Mouse (Mus musculus) mesoderm, embryonic 11.5 days (tissue): ENCODE measurements at regions not wholly inside any gene's neighbourhood (a gene's known extent, or its start where the extent isn't known, plus 50 kb on each side); places are given as distances from the start of the nearest gene placed in this dataset.

ENCODE experiments used
- DNase-seq: peaks from one replicate; pipeline ENCODE4 v3.0.0-alpha.2; 2012; ENCODE audit warnings: low read depth, low spot score

- no peak for DNase-seq
Measured at GRCm38 (mm10) chr1:45575131-45575530, 72.0 kb upstream of the Col5a2 start.

- DNase-seq: peak; percentile 37
Measured at GRCm38 (mm10) chr1:45580466-45580865, 77.4 kb upstream of the Col5a2 start.

GRCm38 (mm10) chr1:45587351-45588025, 84.4 kb upstream of the Col5a2 start:
- no peak for DNase-seq

- no peak for DNase-seq
Measured at GRCm38 (mm10) chr1:45597316-45597715, 94.2 kb upstream of the Col5a2 start.

- DNase-seq: no peak
Measured at GRCm38 (mm10) chr1:45599421-45599820, 96.3 kb upstream of the Col5a2 start.

- DNase-seq: no peak
Measured at GRCm38 (mm10) chr1:45600011-45600410, 96.9 kb upstream of the Col5a2 start.

- no peak for DNase-seq
Measured at GRCm38 (mm10) chr1:45605571-45605970, 102.5 kb upstream of the Col5a2 start.

- DNase-seq: no peak
Measured at GRCm38 (mm10) chr1:45608316-45608715, 105.2 kb upstream of the Col5a2 start.

GRCm38 (mm10) chr1:45619008-45619407, 115.9 kb upstream of the Col5a2 start:
- no peak for DNase-seq

- DNase-seq: no peak
Measured at GRCm38 (mm10) chr1:45625921-45626320, 122.8 kb upstream of the Col5a2 start.

- DNase-seq: no peak
Measured at GRCm38 (mm10) chr1:45626733-45627132, 123.7 kb upstream of the Col5a2 start.

GRCm38 (mm10) chr1:45627840-45628239, 124.8 kb upstream of the Col5a2 start:
- DNase-seq: peak; percentile 61

GRCm38 (mm10) chr1:45647301-45647700, 144.2 kb upstream of the Col5a2 start:
- DNase-seq: no peak

GRCm38 (mm10) chr1:45653248-45653647, 141.7 kb upstream of the Wdr75 start:
- DNase-seq: no peak

GRCm38 (mm10) chr1:45663882-45664520, 131.0 kb upstream of the Wdr75 start:
- DNase-seq: no peak

GRCm38 (mm10) chr1:45672443-45673156, 122.4 kb upstream of the Wdr75 start:
- peak; percentile 42 for DNase-seq

GRCm38 (mm10) chr1:45675771-45676439, 119.1 kb upstream of the Wdr75 start:
- peak; percentile 53 for DNase-seq

GRCm38 (mm10) chr1:45679964-45680709, 114.8 kb upstream of the Wdr75 start:
- DNase-seq: no peak

GRCm38 (mm10) chr1:45700893-45701292, 94.1 kb upstream of the Wdr75 start:
- no peak for DNase-seq

GRCm38 (mm10) chr1:45701516-45701915, 93.5 kb upstream of the Wdr75 start:
- DNase-seq: no peak

- no peak for DNase-seq
Measured at GRCm38 (mm10) chr1:45723369-45723768, 71.6 kb upstream of the Wdr75 start.
